7 mouse cellular contexts compared by ENCODE assay signal in genomic region chr8:111535491-111535890, GRCm38 (mm10). TPM values are rescaled to one million over a fixed set of nuclear protein-coding genes. Genes with fewer than 3 reads are reported as not detected.
A peak's percentile ranks its signal among the peaks of the same experiment; 100 is the strongest.
DNase-seq lines count a peak whose midpoint lies in the region; ATAC-seq and TF ChIP-seq lines count a peak whose summit lies in the region.

No protein-coding gene starts in this region.

- no peak for DNase-seq in neural tube, embryonic 10.5 days (ENCODE audit: extremely low spot score, low spot score)
- DNase-seq in hindbrain, embryonic 11.5 days (ENCODE audit: low spot score), result no peak
- no peak for DNase-seq in liver, embryonic 14.5 days (ENCODE audit: low read depth in 3 of 3, low spot score in 3 of 3)
- no peak for DNase-seq in cerebellum, adult 11 months
- DNase-seq in thymus, adult 2 months, result no peak

- no peak overlapping the region for H3K27ac ChIP-seq in neural tube, embryonic 12.5 days
- H3K27ac ChIP-seq in hindbrain, embryonic 11.5 days (ENCODE audit: low read depth, low read length), result no peak overlapping the region
- no peak overlapping the region for H3K27ac ChIP-seq in liver, embryonic 14.5 days
- no peak overlapping the region for H3K27ac ChIP-seq in thymus, adult 2 months (ENCODE audit: control insufficient read depth, insufficient read depth, low read length)

- no peaks in the 10 kb centered on the region for H3K27me3 ChIP-seq in neural tube, embryonic 12.5 days (replicated peaks)
- H3K27me3 ChIP-seq in hindbrain, embryonic 11.5 days (ENCODE audit: control insufficient read depth, insufficient read depth, low read length), result no peaks in the 10 kb centered on the region
- H3K27me3 ChIP-seq in liver, embryonic 14.5 days (ENCODE audit: control insufficient read depth, insufficient read depth, low read length), result no peaks in the 10 kb centered on the region
- H3K27me3 ChIP-seq in thymus, adult 2 months (ENCODE audit: control insufficient read depth, insufficient read depth, low read length), result no peaks in the 10 kb centered on the region

- no peaks in the 10 kb centered on the region for H3K36me3 ChIP-seq in neural tube, embryonic 12.5 days
- H3K36me3 ChIP-seq in hindbrain, embryonic 11.5 days (ENCODE audit: control insufficient read depth, insufficient read depth, low read length), result no peaks in the 10 kb centered on the region
- no peaks in the 10 kb centered on the region for H3K36me3 ChIP-seq in liver, embryonic 14.5 days (replicated peaks; ENCODE audit: control insufficient read depth, insufficient read depth, low read depth)
- no peaks in the 10 kb centered on the region for H3K36me3 ChIP-seq in thymus, adult 2 months (ENCODE audit: control insufficient read depth, insufficient read depth, low read length)

- no peak for ATAC-seq in neural tube, embryonic 12.5 days (ENCODE audit: low FRiP score, low read depth)
- ATAC-seq in hindbrain, embryonic 11.5 days (ENCODE audit: low FRiP score), result no peak
- ATAC-seq in liver, embryonic 14.5 days (ENCODE audit: insufficient read depth), result no peak
- no peak for ATAC-seq in cerebellum, adult (ENCODE audit: insufficient number of reproducible peaks, low FRiP score, low TSS enrichment)

- H3K9me3 ChIP-seq in neural tube, embryonic 12.5 days, result no peaks in the 10 kb centered on the region
- no peaks in the 10 kb centered on the region for H3K9me3 ChIP-seq in hindbrain, embryonic 11.5 days (ENCODE audit: control insufficient read depth, low read length)
- no peaks in the 10 kb centered on the region for H3K9me3 ChIP-seq in liver, embryonic 14.5 days (ENCODE audit: control insufficient read depth, low read length)

- peak overlapping the region; percentile 81 for H3K4me2 ChIP-seq in neural tube, embryonic 12.5 days (replicated peaks)
- no peak overlapping the region for H3K4me2 ChIP-seq in hindbrain, embryonic 11.5 days (replicated peaks; ENCODE audit: low read depth, low read length)
- H3K4me2 ChIP-seq in liver, embryonic 14.5 days (ENCODE audit: low read depth), result peak overlapping the region; percentile 89

- H3K9ac ChIP-seq in neural tube, embryonic 12.5 days, result no peak overlapping the region
- no peak overlapping the region for H3K9ac ChIP-seq in hindbrain, embryonic 11.5 days (ENCODE audit: low read depth, low read length)
- no peak overlapping the region for H3K9ac ChIP-seq in liver, embryonic 14.5 days (replicated peaks)

- TF ChIP-seq CTCF in liver, embryonic 14.5 days (IDR thresholded peaks at IDR 0.05; ENCODE audit: low read depth), result no peak
- no peak for TF ChIP-seq CTCF in thymus, adult 2 months (IDR thresholded peaks at IDR 0.05; ENCODE audit: borderline replicate concordance, control insufficient read depth, extremely low read depth, insufficient read depth, low read length, poor library complexity)

- peaks cover 26% of the 10 kb centered on the region for H3K4me1 ChIP-seq in neural tube, embryonic 12.5 days
- peaks cover 8% of the 10 kb centered on the region; the same call in 1 of the 2 replicates for H3K4me1 ChIP-seq in hindbrain, embryonic 11.5 days (replicated peaks; ENCODE audit: control insufficient read depth, insufficient read depth, low read length)
- H3K4me1 ChIP-seq in liver, embryonic 14.5 days (replicated peaks; ENCODE audit: control insufficient read depth in 2 of 2, insufficient read depth in 2 of 2, low read length in 1 of 2), result peaks cover 0 to 16% of the 10 kb centered on the region in 2 experiments; a peak in 2 of 4 replicates
- peaks cover 2% of the 10 kb centered on the region; the same call in 1 of the 2 replicates for H3K4me1 ChIP-seq in thymus, adult 2 months (replicated peaks; ENCODE audit: control insufficient read depth, insufficient read depth, low read length)

- TF ChIP-seq EP300 in liver, embryonic 14.5 days (IDR thresholded peaks at IDR 0.05; ENCODE audit: low read depth), result no peak

- H3K4me3 ChIP-seq in neural tube, embryonic 12.5 days, result no peak overlapping the region
- H3K4me3 ChIP-seq in hindbrain, embryonic 11.5 days (ENCODE audit: low read depth, low read length), result peak overlapping the region; percentile 78
- peak overlapping the region in 1 of 2 experiments; percentile 77; a peak in 2 of 4 replicates for H3K4me3 ChIP-seq in liver, embryonic 14.5 days (ENCODE audit: insufficient read depth in 1 of 2, low read depth in 2 of 2, low read length in 2 of 2)
- H3K4me3 ChIP-seq in thymus, adult 2 months (ENCODE audit: control insufficient read depth, insufficient read depth, low read length), result no peak overlapping the region

- 58% methylated on average over 5 of the region's 5 CpGs for WGBS in neural tube, embryonic 12.5 days
- 59% methylated on average over 5 of the region's 5 CpGs for WGBS in hindbrain, embryonic 11.5 days
- 52% methylated on average over 5 of the region's 5 CpGs for WGBS in liver, embryonic 14.5 days (ENCODE audit: insufficient replicate concordance)
- WGBS in thymus, adult 2 months, result 62% methylated on average over 5 of the region's 5 CpGs

- TF ChIP-seq POLR2A in thymus, adult 2 months (IDR thresholded peaks at IDR 0.05; ENCODE audit: control insufficient read depth, extremely low read depth, insufficient read depth, low read length, poor library complexity), result no peak

RNA-seq across cellular contexts. Expression of gene Znrf1, which starts 0.4 kb away (rescaled TPM):
- 113 and 118 TPM in 2 replicates for polyA plus RNA-seq in neural tube, embryonic 12.5 days (2016; fragmentation: Nextera tagmentation; extraction: Ambion mirVana)
- polyA plus RNA-seq in hindbrain, embryonic 11.5 days (2014; fragmentation: Nextera tagmentation; extraction: Ambion mirVana), result 48.3 and 48.7 TPM in 2 replicates
- 12.6 and 12.7 TPM in 2 replicates for polyA plus RNA-seq in liver, embryonic 14.5 days (2012; rRNA removed)
- 4.4 and 5.4 TPM in 2 replicates for polyA plus RNA-seq in liver, embryonic 14.5 days (2014; fragmentation: Nextera tagmentation; extraction: Ambion mirVana)
- 946 and 968 TPM in 2 replicates for polyA plus RNA-seq in thymus, adult 2 months (2012; rRNA removed)

RNA-seq across cellular contexts. Expression of gene Wdr59, which starts 13.6 kb away (rescaled TPM):
- 6.3 and 6.8 TPM in 2 replicates for polyA plus RNA-seq in neural tube, embryonic 12.5 days (2016; fragmentation: Nextera tagmentation; extraction: Ambion mirVana)
- 2.9 and 4.6 TPM in 2 replicates for polyA plus RNA-seq in hindbrain, embryonic 11.5 days (2014; fragmentation: Nextera tagmentation; extraction: Ambion mirVana)
- 2.3 and 2.8 TPM in 2 replicates for polyA plus RNA-seq in liver, embryonic 14.5 days (2012; rRNA removed)
- 1.1 and 1.4 TPM in 2 replicates for polyA plus RNA-seq in liver, embryonic 14.5 days (2014; fragmentation: Nextera tagmentation; extraction: Ambion mirVana)
- polyA plus RNA-seq in thymus, adult 2 months (2012; rRNA removed), result 9.0 and 10.1 TPM in 2 replicates
